Mouse (Mus musculus) CD4-positive, CD25-positive, alpha-beta regulatory T cell, adult 4 months (primary cell): ENCODE data around the gene Abi3. TPM values are rescaled to one million over a fixed set of nuclear protein-coding genes. Genes with fewer than 3 reads are reported as not detected.

Experiments used
- ATAC-seq: one replicate; pipeline ENCODE4 v1.8.0; 2017
- polyA plus RNA-seq, 2 experiments: library from polyadenylated mRNA; unstranded; fragments of 100-300 nt; shearing (Covaris generic); gene quantifications; one replicate each; pipeline ENCODE4 v1.2.1; 2017

Abi3 gene
- polyA plus RNA-seq, 2 experiments from 2014 or later, result 83.1 to 93.7 TPM

DNA sequence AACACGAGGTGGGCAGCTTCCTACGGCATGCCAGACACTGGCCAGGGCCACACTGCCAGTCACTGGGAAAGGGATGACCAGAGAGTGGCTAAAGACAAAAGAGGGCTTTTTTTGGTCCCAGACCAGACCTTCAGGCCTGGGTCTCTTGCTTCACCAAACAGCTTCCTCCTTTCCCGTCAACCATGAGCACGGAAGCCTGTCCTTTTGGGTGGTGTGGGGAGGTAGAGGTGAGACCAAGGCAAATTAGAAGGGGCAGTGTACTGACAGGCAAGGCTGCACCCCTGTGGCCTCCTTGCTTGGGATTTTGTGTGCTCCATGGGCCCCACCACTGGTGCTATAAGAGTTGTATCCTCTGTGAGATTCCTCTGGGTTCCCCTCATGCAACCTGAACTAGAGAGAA lies 3.7 kb downstream of the Abi3 start:
- ATAC-seq, result no peak

DNA sequence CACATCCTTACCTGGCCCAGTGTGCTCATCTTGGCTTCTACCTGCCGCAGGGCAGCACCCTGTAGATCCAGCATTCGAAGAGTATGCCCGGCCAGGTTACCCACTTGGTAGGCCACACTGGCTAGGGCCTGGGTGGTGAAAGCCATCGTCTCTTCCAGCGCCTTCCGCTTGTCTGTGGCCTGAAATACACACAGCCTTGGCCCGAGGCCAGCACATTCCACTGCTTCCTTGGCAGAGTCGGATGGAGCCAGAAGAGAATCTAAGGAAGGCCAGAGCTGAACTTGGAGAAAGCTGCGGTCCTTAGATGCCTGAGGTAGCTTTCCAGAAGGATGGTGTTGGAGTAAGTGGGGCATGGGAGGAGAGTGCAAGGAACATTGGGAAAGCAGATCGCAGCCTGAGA lies 5.2 kb downstream of the Abi3 start, which contains the start of gene Gngt2:
Gene Gngt2, plus strand, starts transcription at position 158 of the 400 bp plus-strand sequence.
- ATAC-seq, result no peak

DNA sequence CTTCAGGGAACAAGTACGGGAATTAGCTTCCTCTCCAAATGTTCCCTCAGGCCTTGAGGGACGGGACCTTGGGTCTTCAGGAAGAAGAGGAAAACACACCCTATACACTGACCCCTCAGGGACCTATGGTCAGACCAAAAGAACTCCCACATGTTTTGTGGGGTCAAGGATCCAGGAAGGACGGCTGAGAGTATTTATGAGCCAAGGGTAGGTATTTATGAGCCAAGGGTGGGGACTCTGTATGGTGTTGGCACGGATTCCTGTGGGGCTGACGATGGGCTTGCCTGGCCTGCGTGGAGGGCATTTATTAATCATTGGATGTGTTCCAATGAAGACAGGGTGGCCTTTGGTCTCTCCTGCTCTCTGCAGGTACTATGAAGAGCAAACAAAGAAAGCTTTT lies 5.8 kb downstream of the Abi3 start:
- no peak for ATAC-seq

DNA sequence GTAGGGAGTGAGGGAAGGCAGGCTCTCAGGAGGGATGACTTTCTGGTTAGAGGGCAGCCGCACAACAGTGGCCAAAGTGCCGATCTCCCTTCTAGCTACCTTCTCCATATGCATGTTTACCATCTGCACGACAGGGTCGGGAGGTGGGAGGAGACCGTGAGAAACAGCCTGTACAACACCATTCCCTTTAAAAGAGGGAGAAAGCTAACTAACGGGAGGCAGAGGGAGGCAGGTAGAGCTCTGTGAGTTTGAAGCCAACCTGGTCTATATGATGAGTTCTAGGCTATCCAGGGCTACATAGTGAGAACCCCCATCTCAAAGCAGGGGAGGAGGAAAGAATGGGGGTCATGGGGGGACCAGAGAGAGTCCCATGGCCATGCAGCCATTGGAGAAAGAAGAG lies 6.4 kb downstream of the Abi3 start:
- ATAC-seq, result no peak

DNA sequence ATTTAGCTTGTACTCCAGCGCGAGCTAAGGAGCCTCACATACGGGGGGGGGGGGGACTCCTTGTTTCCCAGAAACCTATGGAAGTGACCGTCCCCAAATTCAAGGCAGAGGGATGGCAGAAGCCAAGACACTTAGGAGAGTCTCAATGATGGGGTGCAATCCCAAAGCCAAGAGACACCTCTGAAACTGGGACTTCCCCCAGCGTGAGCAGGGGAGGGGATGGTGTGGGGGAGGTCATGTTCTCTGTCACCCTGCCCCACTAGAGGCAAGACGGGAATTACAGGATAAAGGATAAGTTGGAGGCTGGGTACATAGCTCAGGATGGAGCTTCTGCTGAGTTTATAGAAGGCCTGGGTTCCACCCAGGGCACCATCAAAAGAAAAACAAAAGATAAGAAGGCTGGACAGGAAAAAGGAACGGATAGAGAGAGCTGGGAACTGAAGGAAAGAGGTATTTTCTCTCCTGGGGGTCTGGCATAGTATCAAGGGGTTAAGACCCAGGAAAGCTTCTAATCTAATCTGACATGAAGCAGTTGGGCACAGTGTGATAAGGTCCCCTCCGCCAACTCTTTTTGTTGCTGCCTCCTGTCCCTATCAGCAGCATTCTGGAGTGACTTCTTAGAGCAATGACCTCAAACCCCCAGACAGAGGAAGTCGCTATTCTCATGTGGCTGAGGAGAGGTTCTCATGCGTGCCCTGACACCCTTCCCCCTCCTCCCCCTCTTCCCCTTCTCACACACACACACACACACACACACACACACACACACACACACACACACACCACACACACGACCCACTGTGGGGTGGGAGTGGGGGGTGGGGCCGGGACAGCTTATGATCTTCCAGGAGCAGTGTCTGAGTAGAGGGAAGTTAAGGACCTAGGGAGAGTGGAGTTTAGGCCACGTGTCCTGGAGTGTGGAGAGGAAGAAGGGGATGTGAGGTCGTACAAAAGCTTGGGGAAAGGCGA lies 7.2 kb downstream of the Abi3 start:
- peak; percentile 54 for ATAC-seq

DNA sequence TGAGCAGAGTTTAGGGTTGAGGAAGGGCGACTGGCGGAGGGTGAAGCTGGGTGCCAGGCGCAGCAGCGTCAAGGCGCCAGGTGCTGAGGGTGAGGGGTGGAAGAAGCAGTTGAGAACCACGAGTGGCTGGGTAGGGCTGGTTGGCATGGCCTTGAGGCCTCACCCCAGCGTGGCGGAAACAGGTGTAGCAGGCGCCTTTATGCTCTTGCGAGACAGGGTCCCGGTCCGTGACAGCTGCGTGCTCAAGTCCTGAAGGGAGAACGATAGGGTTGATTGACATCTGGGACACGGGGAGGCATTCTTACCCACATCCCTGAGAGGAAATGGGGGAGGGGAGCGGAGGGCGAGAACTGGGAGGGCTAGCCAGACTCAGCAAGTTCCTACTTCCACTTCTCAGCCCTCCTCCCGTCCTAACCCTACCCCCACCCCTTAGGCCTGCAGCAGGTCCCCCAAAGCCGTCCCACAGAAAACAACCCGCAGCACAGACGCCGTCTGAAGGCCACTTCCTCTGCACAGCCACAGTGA lies 8.1 kb downstream of the Abi3 start:
- peak; percentile 60 for ATAC-seq

DNA sequence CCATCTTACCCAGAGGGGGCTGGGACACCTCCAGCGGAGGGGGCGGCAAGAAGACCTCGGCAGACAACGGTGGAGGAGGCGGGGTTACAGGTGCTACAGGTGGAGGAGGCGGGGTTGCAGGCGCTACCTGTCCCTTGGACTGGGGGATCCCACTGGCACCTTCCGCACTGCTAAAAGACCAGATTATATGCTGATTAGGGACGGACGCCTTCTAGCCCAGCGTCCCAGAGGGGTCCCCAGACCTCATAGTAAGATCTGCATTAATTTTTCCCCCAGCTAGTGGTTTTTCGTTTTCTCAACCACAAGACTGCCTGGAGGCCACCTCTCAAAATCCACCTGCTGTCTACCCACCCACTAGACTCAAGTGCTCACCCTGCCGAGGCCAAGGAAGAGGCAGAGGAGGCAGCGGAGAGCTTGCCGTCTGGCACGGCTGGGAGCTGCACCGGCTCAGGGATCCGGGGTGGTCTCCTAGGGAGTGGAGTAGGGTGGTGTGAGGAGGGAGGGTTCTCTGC lies 8.6 kb downstream of the Abi3 start:
- ATAC-seq, result no peak

DNA sequence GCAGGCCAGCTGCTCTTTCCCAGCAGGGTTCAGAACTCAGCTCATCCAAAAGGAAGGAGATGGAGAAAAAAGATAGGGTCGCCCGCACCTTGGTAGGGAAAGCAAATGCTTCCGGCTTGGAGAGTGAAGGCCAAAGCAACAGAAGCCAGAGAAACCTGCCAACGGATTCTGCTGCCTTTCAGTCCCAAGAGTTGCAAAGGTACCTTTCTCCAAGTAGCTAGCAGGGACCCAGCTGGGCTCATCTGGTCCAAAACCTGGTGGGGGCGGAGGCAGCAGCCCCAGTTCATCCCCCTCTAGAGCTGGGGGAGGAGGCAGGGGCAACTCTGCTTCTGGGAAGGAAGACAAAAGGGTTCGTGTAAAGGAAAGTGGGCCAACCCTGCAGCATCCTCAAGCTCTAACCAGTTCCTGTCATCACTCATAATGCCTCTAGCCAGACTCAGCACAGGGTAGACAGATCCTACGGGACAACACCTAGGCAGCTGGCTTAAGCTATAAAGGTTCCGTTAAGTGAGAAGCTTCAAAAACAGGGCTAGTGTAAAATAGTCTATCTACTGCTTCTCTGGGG lies 9.2 kb downstream of the Abi3 start:
- no peak for ATAC-seq

DNA sequence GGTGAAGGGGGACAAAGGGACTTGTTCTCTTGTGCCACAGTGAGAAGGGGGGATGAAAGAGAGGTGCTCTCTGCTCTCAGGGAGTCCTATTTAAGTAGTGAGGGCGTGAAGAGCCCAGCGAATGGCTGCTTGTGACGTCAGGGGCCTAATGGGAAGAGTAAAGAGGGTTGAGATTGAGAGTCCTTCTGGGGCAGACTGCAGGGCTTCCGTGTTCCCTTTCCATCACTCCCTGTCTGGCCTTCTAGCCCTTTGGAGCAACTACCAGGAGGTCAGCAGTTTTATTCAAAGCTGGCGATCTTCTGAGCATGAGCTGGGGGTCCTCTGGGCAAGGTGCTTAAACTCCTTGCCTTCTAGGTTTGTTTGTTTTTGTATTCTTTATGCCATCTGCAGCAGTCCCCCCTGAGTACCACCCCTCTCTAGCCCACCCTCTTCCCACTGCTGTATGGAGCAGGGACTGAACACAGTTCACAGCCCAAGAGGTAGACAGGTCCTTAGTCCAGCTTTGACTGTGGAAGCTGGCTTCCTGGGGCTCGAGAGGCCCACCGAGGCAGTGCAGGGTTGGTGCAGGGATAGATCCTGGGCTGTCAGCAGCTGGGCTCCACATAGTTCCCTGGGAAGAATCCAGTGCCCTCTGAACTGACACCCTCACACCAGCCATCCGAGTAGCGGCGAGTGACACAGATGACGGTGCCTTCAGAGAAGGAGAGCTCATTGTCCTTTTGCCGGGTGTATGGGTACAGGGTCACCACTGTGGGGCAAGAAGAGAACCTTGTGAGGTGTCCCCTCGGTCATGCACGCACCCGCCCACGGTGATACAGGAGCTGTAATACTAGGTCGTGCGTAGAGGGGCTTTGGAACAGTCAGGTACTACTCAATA lies 9.9 kb downstream of the Abi3 start:
- ATAC-seq, result no peak

DNA sequence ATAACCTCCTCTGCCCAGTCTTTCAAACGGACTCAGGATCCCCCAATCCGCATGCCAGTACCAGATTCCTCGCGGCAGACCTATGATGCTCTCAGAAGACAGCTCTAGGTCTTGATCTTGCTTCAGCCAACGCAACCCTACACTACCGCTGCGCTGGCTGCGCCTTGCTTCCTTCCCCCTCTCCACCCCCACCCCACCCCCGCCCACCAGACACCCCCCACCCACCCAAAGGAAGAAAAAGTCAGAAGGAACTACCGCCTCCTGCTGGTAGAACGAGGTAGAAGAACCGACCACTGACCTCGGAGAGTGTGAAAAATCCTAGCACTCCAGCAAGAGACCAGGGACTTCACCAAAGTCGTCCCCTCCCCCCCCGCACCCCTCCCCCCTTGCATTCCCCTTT lies 10.6 kb downstream of the Abi3 start:
- no peak for ATAC-seq

DNA sequence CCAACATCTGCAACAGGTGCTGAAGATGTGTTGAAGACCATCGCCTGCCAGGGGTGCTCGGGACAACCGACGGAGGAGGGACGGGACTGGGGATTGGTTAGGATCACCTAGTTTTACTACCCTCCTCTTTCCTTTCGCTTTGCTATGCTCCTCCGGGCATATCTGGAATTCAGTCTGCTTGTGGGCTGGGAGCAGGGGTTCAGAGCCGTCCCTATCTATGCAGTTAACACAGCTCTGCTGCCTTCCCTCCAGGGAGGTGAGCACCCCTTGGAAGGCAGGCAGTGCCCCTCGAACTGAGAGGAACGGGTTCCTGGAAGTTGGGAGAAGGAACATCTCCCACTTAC lies 11.0 kb downstream of the Abi3 start:
- no peak for ATAC-seq

DNA sequence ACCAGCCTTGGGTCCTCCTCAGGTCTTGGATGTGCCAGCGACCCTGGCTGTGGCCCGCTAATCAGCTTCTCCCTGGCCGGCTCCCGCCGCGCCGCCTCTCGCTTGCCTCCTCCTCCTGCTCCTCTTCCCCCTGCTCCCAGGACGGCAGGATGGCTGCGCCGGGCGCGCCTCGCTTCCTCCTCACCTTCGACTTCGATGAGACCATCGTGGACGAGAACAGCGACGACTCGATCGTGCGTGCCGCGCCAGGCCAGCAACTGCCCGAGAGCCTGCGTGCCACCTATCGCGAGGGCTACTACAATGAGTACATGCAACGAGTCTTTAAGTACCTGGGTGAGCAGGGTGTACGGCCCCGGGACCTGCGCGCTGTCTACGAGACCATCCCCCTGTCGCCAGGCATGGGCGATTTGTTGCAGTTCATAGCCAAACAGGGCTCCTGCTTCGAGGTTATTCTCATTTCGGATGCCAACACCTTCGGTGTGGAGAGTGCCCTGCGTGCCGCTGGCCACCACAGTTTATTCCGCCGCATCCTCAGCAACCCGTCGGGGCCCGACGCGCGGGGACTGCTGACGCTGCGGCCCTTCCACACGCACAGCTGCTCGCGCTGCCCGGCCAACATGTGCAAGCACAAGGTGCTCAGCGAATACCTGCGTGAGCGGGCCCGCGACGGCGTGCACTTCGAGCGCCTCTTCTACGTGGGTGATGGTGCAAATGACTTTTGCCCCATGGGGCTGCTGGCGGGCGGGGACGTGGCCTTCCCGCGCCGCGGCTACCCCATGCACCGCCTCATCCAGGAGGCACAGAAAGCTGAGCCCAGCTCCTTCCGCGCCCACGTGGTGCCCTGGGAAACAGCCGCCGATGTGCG lies 11.6 kb downstream of the Abi3 start:
- ATAC-seq, result no peak

DNA sequence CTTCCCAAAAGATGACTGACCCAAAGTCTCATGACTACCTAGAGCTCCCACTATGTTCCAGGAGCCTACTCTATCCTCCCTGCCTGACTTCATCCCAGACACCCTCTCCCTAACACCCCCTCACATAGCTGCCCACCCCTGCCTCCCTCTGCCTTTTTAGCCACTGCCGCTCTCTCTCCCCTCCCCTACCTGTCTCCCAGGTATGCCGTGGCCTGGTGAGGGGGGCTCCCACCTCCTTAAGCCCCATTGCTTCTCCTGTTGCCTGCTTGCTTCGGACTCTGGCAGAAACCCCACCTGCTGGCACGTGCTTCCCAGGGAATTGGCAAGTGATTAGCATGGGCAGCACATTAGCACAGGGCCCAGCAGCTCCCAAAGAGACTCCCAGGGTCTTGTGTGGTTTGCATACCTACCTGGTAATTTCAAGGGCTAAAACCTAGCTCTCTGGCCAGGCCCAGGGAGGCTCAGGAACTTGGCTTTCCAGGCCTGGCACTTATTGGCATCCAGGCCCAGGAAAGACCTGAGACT lies 12.7 kb downstream of the Abi3 start:
- ATAC-seq, result no peak

DNA sequence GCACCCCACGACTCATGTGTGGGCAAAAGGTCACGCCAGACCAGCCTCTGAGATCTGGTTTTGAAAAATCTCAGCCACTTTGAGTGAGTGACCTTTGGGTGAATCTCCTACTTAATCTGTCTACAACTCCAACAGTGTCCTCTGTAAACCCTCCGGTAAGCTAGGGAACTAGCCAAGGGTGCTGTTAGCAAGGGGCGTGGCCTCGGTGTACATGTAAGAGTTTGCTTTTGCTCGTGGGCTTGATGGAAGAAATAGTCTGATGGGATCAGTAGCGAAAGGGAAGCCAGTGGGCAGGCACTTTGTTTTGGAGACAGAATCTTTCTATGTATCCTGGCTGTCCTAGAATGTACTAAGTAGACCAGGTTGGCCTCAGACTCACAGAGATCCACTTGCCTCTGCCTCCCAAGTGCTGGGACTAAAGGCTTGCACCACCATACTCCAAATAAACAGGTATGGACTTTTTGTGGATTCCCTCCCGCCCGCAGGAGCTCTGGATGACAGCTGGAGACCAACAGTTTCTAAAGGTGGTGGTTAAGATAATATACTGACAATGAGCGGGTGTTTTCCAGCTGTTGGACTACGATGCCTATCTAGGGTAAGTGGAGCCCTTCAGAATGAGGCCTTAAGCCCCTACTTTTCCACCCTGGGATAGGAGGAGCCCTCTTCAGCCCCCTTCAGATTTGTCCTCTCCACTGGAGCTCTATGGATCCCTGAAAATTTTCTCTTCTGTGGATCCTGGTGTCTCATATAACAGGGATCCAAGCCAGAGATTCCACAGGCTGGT lies 13.9 kb downstream of the Abi3 start:
- no peak for ATAC-seq

DNA sequence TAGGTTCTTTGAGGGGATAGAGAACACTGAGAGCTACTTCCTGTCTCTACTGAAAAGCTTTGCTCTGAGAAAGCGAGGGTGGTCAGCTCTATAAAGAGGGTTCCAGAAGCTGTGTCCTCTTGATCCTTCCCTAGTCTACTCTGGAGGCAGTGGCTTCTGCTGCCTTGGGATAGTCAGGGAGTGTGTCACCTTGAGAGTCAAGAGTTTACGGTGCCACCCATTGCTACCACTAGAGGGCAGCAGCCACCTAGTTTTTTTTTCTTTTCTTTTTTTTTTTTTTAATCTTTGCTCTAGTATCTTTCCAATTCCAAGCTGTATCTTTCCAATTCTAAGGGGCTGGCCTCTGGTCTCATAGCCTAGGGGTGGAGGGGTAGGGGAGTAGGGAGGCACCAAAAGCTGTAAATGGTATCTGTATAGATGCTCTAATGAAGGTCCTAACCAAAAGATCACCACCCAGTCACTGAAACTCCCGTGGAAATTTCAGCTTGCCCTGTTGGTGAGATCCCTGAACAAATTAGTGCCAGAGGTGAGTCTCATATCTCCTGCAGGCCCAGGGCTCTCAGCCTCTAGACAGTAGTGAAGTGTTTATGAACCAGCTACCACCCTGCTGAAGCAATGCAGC lies 14.7 kb downstream of the Abi3 start:
- no peak for ATAC-seq

DNA sequence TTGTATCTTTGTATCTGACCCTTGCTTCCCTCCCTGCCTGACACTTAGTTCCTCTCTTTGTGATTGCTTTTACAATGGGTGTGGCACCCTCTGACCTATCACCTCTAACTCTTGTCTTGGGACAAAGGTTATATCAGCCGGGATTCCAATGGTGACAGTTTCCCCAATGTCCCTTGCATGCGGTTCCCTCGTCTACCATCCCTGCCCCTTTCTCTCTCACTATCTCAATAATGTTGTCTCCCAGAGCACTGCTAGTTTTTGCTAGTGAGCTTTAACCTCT lies 15.2 kb downstream of the Abi3 start:
- ATAC-seq, result no peak

DNA sequence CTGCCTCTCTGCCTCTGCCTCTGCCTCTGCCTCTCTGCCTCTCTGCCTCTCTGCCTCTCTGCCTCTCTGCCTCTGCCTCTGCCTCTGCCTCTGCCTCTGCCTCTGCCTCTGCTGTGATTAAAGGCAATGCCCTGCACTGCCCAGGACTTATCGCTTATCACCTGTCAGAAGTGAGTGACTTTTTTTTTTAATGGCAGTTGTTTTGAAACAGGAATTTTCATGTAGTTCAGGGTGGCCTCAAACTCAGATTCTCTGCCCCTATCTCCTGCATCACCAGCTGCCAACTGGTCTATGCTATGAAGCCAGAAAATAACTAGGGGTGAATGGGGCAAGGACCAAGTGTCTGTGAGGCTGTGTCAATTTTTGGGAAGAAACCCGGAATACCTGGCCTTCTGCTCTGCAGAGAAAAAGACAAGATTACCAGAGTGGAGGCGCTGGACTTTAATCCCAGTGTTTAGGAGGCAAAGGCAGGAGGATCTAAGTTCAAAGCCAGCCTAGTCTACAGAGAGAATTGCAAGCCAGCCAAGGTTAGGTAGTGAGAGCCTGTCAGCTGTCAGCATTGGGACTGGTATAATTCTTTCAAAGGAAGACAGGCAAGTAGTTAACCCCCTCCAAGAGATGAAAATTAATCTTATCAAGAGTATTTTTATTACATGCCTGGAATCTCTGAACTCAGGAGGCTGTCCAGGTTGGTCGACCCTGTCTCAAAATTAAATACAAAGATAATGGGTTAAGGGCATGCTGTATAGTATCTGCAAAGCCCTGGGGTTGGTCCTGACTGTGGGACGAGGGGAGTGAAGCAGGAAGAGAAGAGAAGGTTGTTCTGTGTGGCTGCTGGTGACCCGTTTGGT lies 15.7 kb downstream of the Abi3 start:
- ATAC-seq, result no peak

DNA sequence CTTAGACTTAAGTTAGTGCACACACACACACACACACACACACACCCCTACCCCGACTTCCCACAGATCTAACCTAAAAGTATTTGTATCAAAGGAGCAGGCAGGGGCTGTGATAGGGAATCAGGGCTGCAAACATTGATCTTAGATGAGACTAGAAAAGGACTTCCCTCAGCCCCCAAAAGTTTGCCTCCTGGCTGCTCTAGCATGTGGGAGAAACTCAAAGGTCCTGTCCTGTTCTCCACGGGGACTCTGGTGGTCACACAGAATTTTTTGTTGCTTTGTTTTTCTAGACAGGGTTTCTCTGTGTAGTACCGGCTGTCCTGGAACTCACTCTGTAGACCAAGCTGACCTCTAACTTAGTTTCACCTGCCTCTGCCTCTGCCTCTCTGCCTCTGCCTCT lies 16.7 kb downstream of the Abi3 start:
- no peak for ATAC-seq

DNA sequence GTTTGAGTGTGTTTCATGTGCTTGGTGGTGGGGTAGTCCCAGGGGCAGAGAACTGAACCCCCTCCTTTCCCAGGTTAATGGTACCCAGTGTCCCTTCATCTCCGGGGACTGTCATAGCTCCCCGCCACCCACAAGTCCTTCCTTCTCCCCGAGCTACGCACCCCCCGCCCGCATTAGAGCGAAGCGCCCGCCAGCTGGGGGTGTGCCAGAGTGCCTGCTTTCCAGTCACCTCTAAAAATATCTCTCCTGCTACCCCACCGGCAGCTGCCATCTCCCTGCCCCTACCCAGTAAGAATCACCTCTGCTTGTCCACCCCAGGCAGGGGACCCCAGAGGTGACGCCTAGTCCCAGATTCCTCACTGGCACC lies 17.4 kb downstream of the Abi3 start:
- no peak for ATAC-seq
